Mouse (Mus musculus) olfactory bulb, adult 2 months (tissue): ENCODE data around the gene Znrf1. TPM values are rescaled to one million over a fixed set of nuclear protein-coding genes. Genes with fewer than 3 reads are reported as not detected.
A peak's percentile ranks its signal among the peaks of the same experiment; 100 is the strongest.

ENCODE experiments used
- H3K27ac ChIP-seq: fragments of 200-500 bp; 2 replicates; pipeline ENCODE4 v1.5.1; 2012; ENCODE audit warnings: low read depth, low read length; ENCODE audit not compliant: insufficient read depth
- H3K4me1 ChIP-seq: fragments of 200-500 bp; 2 replicates; pipeline ENCODE4 v1.6.1; 2012; ENCODE audit warnings: low read length; ENCODE audit not compliant: control insufficient read depth, insufficient read depth
- H3K4me3 ChIP-seq: fragments of 200-500 bp; 2 replicates; pipeline ENCODE4 v1.5.1; 2012; ENCODE audit warnings: mild to moderate bottlenecking, low read depth, low read length, moderate library complexity; ENCODE audit not compliant: insufficient read depth
- CTCF ChIP-seq: fragments of 200-500 bp; IDR thresholded peaks from 2 replicates; pipeline ENCODE4 v1.5.1; 2012; ENCODE audit warnings: low read depth, mild to moderate bottlenecking, low read length, moderate library complexity; ENCODE audit not compliant: insufficient read depth
- POLR2A ChIP-seq: fragments of 200-500 bp; IDR thresholded peaks from 2 replicates; pipeline ENCODE4 v1.6.1; 2012; ENCODE audit warnings: mild to moderate bottlenecking, low read depth, low read length, moderate library complexity; ENCODE audit not compliant: insufficient read depth
- WGBS: fragments of 180-500 bp; shearing (Covaris S2); methylation state at CpG from one replicate; pipeline ENCODE4 v1.1.7; 2018; 5-methylcytosine and 5-hydroxymethylcytosine counted together
- polyA plus RNA-seq: library from polyadenylated mRNA; stranded (reverse); fragments of >200 nt; gene quantifications from 2 replicates; pipeline ENCODE4 v1.2.4, GENCODE M21; 2012; ENCODE audit warnings: low replicate concordance; ENCODE audit not compliant: missing spikeins, insufficient read depth, insufficient read length

The Znrf1 gene
- polyA plus RNA-seq, 1 experiment, result not detected

DNA sequence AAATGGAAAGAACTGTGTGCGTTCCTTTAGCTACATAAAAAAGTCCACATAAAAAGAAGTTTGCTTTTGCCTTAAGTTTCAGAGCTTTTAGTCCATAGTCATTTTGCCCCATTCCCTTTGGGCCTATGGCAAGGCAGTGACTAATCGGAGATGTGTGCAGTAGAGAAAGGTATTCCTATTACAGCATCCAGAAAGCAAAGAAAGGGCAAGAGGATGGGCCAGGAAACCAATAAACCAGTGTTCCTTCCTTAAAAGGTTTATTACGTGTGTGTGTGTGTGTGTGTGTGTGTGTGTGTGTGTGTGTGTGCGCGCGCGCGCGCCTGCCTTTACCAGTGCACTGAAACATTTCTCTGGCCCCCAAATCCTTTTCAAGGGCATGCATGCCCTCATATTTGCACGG, 35.8 kb downstream of the Znrf1 start:
- Histone ChIP-seq H3K4me1 (peaks cover 20% of the 10 kb centered on the region), H3K27ac (no peak overlapping the region), H3K4me3 (no peak overlapping the region)
- WGBS, result 78% methylated on average over 10 of the region's 10 CpGs
- TF ChIP-seq CTCF (no peak), POLR2A (no peak)

DNA sequence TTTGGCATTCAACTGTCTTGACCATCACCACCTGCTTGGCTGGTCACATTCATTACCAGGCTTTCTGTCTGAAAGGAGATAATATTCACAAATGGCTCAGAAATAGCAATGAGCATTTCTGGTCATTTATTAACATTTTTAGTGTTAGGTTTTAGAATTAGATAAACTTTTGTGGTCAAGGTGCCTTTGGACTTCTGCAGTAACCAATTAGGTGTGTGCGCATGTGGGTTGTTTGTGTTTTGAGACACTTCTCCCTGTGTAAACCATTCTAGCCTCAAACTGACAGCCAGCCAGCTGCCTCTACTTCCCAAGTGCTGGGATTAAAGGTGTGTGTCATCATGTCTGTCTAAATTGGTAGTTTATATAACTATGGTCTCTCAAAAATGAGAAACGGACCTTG, 36.5 kb downstream of the Znrf1 start:
- peaks cover 23% of the 10 kb centered on the region for H3K4me1 ChIP-seq
- TF ChIP-seq CTCF, result no peak
- TF ChIP-seq POLR2A, result no peak
- H3K4me3 ChIP-seq, result no peak overlapping the region
- H3K27ac ChIP-seq, result no peak overlapping the region
- 72% methylated on average over 2 of the region's 2 CpGs for WGBS

DNA sequence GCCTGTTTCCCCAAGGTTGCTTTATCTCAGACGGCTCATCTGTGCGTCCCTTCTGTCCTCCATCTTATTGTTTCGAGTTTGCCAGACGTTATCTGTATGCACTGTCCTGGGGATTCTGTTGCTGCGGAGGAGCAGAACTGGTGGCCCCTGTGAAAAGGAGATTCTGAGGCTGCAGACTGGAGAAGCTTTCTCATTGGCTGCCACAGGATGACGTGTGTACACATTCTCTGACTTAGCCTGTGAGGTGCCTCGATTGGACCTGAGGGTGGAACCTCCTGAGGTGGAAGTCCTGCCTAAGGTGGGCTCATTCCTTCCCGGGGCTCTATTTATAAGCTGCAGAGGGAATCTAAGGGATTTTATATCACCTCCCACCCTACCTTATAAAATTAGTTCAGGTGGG, 37.7 kb downstream of the Znrf1 start:
- peaks cover 17% of the 10 kb centered on the region for H3K4me1 ChIP-seq
- H3K27ac ChIP-seq, result no peak overlapping the region
- TF ChIP-seq CTCF (no peak), POLR2A (no peak)
- 38% methylated on average over 8 of the region's 8 CpGs for WGBS
- no peak overlapping the region for H3K4me3 ChIP-seq

DNA sequence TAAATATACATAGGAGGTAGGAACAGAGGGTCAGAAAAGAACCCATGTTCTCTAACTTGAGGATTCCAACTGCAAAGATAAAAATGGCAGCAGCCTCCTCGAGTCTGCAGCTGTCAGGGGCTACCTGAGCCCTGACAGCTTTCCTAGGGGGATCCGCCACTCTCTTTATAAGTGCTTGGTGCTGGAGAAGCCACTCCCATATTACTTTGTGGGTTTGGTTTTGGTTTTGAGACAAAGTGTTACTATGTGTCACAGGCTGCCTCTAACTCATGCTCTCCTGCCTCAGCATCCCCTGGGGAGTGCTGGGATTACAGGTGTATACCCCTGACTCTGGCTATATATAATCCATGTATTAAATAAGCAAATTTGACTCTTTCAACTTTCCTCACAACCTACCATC, 38.1 kb downstream of the Znrf1 start:
- 0 out of 2 replicates have a peak overlapping the region, but pooled peaks have one; percentile 21 for H3K27ac ChIP-seq
- TF ChIP-seq CTCF (no peak), POLR2A (no peak)
- H3K4me3 ChIP-seq, result no peak overlapping the region
- H3K4me1 ChIP-seq, result peaks cover 17% of the 10 kb centered on the region
- 56% methylated on average over 2 of the region's 2 CpGs for WGBS

DNA sequence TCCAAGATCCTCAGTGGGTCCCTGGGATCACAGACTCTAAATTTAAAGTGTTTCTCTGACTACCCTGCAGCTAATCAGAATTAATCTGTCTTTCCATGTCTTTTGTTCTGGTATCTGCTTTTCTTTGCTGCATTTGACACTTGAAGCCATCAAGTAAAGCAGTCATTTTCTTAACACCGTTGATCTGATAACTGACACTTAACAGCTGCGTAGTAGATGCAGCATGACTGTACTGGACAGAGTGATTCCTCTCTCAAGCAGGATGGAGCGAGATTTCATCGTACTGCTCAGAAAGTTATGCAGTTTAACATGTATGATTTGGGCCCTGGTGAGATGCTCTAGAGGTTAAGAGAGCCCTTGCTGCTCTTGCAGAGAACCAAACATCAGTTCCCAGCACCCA, 39.6 kb downstream of the Znrf1 start:
- TF ChIP-seq CTCF (no peak), POLR2A (no peak)
- Histone ChIP-seq H3K4me1 (peaks cover 17% of the 10 kb centered on the region), H3K4me3 (no peak overlapping the region), H3K27ac (no peak overlapping the region)
- 92% methylated on average over 4 of the region's 4 CpGs for WGBS

DNA sequence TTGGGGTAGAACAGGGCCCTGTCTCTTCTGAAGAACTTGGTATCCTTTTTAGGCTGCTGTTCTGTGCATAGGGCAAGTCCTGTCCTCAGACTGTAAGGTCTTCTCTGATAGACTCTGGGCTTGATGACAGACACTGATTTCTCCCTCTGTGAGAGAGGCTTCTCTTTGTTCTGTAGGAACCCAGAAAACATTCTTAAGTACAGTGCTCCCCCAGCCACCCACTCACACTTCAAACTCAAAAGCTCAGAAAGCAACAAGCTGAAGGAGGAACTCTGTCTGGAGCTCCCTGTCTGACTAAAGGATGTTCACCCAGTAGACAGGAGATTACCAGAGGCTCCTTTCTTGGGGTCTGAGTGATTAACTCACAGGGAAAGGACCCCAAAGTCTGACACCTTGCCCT, 40.6 kb downstream of the Znrf1 start:
- H3K27ac ChIP-seq, result 0 out of 2 replicates have a peak overlapping the region, but pooled peaks have one; percentile 21
- H3K4me1 ChIP-seq, result peaks cover 17% of the 10 kb centered on the region
- H3K4me3 ChIP-seq, result no peak overlapping the region
- no peak for TF ChIP-seq POLR2A
- TF ChIP-seq CTCF, result no peak

DNA sequence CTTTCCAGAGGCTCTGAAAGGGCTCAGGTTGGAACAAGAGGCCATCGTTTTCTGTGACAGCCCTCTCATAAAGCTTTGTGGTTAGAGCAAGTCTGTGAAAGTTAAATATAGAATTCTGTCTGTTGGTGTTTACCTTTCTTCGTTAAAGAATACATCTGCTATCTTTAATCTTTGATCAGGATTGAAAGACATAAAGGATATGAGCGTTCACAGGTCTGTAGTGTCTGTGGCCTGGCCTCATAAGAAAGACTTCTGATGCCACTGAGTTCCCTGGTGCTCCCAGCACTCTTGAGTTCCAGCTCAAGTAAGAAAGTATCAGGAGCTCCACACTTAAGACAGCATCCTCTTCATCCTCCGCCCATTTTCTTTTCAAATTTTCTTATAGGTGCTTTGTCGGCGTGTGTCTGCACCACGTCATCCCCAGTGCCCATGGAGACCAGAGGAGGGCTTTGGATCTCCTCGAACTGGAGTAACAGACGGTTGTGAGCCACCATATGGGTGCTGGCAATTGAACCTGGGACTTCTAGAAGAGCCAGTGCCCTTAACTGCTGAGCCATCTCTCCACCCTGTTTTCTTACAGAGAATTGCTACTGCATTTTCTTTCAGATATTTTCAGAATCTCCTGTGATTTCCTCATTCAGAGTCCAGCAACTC, 42.1 kb downstream of the Znrf1 start:
- TF ChIP-seq CTCF (no peak), POLR2A (no peak)
- no peak overlapping the region for H3K27ac ChIP-seq
- no peak overlapping the region for H3K4me3 ChIP-seq
- H3K4me1 ChIP-seq, result peaks cover 14% of the 10 kb centered on the region
- 89% methylated on average over 9 of the region's 9 CpGs for WGBS

DNA sequence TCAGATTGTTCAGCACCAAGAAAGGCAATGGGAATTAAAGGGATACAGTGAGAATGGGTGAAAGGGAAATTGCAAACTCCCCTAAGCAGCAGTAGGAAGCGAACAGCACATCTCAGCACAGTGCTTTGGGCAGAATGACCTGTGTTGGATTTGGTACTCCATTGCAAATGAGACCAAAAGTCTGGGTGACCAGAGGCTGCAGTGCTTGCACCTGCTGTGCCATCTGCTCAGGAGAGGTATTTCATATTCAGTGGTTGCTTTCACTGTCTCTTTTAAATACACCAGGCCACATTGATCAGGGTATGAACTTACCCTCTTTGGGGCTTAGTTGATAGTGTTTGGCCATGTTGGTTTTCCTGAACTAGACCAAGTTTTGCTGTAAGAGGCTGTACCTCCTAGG, 43.4 kb downstream of the Znrf1 start:
- Histone ChIP-seq H3K4me3 (no peak overlapping the region), H3K27ac (no peak overlapping the region), H3K4me1 (peaks cover 8% of the 10 kb centered on the region)
- no peak for TF ChIP-seq POLR2A
- no peak for TF ChIP-seq CTCF
- 95% methylated on average over 1 of the region's 1 CpGs for WGBS

DNA sequence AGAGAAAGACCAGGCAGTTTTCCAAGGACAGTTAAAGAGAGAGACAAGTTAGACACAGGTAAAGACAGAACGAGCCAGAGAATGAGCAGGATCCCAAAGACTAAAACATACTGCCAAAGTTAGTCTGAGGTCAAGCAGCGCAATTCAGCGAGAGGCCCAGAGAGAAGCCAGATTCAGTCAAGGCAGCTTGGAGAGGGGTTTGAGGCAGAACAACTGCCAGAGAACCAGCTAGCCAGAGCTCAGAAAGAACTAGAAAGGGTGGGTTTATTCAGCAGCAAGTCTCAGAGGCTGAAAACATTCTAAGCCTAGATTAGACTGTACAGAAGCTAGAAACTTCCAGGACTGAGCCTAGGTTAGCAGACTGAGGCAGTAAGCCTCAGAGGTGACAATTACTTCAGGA, 44.4 kb downstream of the Znrf1 start:
- H3K27ac ChIP-seq, result no peak overlapping the region
- no peak overlapping the region for H3K4me3 ChIP-seq
- WGBS, result 80% methylated on average over 3 of the region's 3 CpGs
- TF ChIP-seq POLR2A (no peak), CTCF (no peak)
- peaks cover 12% of the 10 kb centered on the region for H3K4me1 ChIP-seq
